Mouse (Mus musculus): ENCODE results near the gene Gm10570.
A peak's percentile ranks its signal among the peaks of the same experiment; 100 is the strongest.

The Gm10570 gene

DNA sequence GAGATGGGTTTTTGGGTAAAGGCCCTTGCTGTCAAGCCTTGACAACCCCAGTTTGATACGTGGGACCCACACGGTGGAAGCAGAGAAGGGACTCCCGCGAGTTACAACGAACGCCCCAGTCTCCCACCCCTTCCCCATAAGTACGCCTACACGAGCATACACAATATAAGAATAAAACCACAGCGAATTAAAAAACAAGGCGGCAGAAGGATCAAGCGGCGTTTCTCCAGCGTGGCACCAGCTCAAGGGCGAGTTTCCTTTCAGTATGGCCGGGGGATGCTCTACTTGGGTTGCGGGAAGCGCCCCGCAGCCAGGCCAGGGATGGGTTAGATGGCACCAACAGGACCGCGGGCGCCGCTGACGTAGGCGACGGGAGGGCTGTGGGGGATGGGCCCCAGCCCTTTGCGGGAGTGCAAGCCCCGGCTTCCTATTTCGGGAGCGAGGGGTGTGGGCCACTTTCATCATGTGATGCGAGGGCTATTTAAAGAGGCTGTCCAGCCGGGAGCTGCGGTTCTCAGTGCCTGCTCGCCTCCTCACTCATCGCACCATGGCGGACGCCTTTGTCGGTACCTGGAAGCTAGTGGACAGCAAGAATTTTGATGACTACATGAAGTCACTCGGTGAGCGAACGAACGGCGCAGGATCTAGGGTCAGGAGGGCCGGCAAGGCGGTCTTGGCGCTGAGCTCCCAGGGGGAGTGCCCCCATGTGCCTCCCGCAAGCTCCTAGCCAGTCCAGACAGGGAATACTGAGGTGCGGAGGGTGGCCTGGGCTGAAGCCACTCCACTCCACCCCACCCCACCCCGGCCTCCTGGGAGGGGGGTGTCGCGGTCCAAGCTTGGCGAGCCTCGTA lies at the start of gene Gm10570, which contains the start of gene Fabp3:
Gene Gm10570 (minus strand): TSS at position 444 of the 851 bp plus-strand sequence.
Gene Fabp3 (plus strand): TSS at position 365 of the 851 bp plus-strand sequence.
- DNase-seq (ENCODE audit: low read depth, low spot score), result no peak

DNA sequence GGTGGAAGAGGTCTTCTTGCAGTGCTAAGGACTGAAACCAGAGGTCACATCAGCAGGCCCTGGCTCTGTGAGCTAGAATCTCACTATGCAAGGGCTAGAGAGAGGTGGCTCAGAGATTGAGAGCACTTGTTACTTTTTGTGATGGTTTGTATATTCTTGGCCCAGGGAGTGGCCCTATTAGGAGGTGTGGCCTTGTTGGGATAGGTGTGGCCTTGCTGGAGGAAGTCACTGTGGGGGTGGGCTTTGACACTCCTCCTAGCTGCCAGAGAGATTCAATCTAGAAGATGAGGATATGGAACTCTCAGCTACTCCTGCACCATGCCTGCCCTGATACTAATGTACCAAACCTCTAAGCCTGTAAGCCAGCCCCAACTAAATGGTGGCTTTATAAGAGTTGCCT lies 49.5 kb upstream of the Gm10570 start:
- no peak for DNase-seq (ENCODE audit: low read depth, low spot score)

DNA sequence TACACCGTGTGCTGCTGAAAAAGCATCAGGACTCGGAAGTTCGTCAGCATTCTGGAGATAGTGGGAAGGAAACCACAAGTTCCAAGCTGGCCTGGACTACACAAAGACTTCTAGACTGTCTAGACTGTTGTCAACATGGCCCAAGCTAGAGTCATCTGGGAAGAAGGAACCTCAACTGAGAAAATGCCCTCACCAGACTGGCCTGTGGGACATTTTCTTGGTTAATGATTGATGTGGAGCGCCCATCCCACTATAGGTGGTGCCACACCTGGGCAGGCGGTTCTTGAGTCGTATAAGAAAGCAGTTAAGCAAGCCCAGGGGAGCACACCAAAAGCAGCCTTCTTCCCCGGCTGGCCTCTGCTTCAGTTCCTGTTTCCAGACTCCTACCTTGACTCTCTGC lies 44.1 kb upstream of the Gm10570 start:
- no peak for DNase-seq (ENCODE audit: low read depth, low spot score)

DNA sequence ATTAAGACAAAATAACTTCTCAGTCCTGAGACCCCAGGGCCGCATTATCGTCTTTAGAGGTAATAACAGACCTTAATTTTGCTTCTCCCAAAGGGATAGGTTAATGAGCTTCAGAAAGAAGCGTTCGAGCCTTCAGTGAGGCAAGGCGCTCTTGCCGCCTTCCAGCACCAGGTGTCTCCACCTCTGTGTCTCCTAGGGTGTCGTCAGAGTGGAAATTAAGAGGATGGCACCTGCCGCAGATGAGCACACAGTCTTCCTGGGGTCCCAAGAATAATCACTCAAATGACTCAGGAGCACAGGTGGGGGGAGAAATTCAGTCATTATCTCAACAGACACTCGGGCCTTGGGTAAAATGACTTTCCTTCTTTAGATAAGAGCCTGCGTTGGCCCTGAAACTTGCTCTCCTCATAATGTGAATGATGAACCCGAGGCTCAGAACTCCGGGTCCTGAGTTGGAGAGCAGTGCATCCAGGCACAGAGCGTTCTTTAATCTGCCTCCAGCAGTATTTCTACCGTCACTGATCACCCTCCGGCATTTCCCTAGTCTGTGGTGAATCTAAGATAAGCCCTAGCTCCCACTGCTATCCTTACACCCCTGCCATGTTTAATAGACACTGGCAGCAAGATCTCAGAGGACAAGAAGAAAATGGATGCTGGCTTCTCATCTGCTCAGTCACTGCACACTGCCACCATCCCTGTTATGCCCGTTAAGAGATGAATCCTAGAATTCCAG lies 42.4 kb upstream of the Gm10570 start:
- no peak for DNase-seq (ENCODE audit: low read depth, low spot score)

DNA sequence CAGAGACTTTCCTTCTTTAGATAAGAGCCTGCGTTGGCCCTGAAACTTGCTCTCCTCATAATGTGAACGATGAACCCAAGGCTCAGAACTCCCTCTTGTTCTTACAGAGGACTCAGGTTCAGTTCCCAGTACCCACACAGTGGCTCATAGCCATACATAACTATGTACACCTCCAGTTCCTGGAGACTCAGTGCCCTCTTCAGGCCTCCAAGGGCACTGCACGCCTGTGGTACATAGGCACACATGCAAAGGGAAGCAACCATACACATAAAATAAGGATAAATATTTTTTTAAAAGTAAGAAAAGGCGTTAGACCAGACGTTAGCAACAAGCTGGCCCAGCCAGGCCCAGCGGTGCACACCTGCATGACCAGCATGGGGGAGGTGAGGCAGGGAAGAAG lies 41.2 kb upstream of the Gm10570 start:
- DNase-seq (ENCODE audit: low read depth, low spot score), result no peak

DNA sequence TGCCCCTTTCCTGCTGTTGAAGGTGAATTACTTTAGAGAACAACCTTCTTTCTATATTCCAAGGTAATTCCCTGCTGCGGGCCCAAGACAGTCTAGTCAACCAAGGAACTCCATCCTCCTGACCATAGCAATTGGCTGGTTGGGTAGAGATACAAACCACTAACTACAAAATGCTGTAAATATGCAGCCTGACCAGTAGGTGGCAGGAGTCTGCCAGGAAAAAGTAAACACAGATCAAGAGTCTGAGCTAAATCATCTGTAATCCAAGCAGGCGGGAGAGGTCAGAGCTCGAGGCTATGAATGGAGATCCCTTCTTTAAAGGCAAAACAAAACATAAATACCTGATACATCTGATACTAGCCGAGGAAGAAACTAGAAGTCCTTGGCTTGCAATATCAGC lies 33.2 kb upstream of the Gm10570 start:
- DNase-seq (ENCODE audit: low read depth, low spot score), result no peak

DNA sequence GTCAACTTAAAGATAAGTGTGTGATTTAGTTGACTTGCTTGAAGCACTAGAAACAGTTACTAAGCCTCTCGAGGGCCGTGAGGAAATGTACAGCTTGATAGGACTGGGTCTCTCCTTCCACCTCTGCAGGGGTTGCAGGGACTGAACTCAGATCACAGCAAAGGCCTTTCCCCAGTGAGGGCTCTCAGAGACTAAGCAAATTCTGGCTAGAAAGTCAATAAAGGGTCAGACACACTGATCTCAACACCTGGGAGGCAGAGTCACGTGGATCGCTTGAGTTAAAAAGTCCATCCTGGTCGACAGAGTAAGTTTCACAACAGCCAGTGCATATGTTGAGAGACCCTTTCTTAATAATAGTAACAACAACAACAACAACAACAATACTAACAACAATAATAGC lies 27.4 kb upstream of the Gm10570 start:
- DNase-seq (ENCODE audit: low read depth, low spot score), result no peak

DNA sequence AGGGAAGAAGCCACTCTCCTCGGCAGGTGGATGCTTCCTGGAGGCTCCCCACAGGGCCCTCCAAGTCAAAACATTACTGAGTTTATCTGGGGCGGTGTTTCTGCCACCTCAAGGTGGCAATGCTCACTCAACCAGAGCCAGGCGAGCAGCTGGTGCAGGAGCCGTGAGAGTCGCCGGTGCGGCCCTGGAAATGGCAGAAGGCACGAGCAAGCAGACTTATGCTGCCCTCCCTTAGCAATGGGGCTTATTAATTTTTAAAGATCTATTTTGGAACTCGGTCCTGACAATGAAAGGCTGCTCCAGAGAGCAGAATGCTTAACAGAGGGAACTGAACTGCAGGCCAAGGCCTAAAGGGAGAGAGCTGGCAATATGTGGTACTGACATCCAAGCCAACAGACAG lies 18.9 kb upstream of the Gm10570 start:
- no peak for DNase-seq (ENCODE audit: low read depth, low spot score)

DNA sequence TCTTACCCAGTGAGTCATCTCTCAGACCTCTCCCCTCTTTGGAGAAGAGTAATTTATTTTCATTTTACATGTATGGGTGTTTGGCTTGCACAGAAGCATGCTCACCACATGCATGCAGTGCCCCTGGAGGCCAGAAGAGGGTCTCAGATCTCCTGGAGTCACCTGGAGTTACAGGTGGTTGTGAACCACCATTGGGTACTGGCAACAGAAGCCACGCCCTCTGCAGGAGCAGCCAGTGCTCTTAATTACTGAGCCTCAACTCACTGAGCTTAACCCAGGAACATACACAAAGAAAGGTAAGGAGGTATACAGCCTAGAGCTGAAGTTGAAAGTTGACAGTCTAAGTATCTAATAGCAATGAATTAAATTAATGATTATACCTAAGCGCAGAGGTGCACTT lies 17.0 kb upstream of the Gm10570 start:
- DNase-seq (ENCODE audit: low read depth, low spot score), result no peak

DNA sequence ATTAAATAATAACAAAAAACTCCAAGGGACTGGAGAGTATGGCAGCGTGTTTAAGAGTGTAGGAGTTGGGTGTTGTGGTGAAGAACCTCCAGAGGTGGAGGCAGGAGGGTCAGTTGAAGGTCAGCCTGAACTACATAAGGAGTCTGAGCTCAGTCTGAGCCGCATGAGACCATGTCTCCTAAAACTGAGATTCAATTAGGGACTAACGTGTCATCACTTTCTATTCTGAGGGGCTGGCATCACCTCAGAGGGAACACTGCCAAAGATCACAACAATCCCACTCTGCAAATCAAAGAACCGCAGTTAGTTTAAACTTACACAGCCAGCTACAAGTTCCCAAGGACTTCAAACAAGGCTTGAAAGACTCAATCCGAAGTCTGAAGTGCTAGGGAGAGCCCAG lies 15.1 kb upstream of the Gm10570 start:
- no peak for DNase-seq (ENCODE audit: low read depth, low spot score)

DNA sequence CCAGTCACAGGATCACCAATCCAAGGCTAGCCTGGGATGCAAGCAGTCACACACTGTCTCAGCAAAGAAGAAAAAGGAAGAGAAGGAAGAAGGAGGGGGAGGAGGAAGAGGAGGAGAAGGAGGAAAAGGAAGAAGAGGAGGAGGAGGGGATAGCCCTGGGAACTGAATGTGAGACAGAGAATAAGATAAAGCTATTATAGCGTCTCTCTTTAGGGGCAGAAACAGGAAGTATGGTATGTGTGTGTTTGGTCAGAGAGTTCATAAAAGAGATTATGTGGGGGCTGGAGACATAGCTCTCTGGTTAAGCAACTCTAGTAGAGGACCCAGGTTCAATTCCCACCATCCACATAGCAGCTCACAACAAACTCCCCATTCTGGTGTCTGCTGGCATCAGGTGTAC lies 14.7 kb upstream of the Gm10570 start:
- no peak for DNase-seq (ENCODE audit: low read depth, low spot score)

DNA sequence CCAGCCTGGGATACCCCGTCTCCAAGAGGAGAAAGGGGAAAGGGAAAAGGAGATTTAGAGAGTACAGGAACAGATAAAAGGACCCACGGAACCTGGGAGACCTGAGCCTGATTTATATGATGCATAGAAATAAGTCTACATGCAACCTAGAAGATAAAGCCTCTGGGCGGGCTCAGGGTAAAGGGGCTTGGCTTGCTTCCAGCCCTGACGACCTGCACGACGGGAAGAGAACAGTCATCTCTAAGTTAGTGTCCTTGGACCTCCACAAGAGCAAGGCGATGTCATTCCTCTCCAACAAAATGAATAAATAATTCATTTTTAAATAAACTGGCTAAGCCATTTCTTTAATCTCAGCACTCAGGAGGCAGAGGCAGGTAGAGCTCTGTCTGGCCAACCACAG lies 14.1 kb upstream of the Gm10570 start:
- no peak for DNase-seq (ENCODE audit: low read depth, low spot score)

DNA sequence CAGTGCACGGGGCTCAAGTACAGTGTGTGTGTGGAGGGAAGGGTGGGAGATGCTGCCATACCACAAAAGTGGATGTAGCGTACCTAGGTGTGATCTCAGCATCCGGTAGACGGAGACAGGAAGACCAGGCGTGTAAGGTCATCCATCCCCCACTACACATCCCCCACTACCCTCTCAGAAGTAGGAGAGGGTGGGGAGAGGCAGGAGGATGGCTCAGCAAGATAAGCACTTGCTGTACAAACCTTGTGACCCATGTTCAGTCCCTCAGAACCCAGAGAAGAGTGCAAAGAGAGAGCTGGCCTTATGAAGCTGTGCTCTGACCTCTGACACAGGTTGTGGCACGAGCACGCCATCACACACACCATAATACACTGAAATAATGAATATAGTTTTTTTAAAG lies 13.2 kb upstream of the Gm10570 start:
- DNase-seq (ENCODE audit: low read depth, low spot score), result no peak

DNA sequence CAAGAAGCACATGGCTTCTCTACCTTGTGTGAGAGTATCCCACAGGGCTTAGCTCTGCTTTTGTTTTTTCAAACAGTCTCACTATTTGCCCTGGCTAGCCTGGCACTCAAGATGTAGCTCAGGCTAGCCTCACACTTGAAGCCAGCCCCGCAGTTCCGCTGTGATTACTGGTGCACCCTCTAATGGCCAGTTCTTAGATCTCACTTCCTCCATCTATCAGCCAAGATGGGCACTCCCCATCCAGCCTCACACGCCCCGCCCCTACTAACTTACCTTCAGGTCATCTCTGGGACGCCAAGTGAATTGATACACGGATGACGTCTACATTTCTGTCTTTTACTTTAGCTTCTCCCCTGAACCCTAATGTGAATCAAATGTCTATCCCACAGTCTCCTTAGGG lies 11.1 kb upstream of the Gm10570 start:
- no peak for DNase-seq (ENCODE audit: low read depth, low spot score)

DNA sequence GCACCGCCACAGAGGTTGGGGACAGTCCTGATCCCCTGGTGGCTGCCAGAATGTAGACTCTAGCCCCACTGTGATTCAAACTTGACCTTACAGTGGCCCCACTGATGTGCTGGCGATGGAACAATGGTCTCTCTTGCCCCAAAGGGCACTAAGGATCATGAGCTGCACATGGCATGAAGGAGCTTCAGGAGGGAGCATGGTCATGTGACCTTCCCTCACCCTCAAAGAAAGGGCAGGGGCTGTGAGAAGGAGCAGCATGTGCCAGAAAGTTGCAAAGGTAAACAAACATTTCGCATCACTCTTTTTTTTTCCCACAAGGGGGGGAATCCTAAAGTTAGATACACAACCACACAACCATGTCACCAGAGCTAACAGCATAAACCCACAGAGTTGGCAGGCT lies 9.6 kb upstream of the Gm10570 start:
- DNase-seq (ENCODE audit: low read depth, low spot score), result no peak

DNA sequence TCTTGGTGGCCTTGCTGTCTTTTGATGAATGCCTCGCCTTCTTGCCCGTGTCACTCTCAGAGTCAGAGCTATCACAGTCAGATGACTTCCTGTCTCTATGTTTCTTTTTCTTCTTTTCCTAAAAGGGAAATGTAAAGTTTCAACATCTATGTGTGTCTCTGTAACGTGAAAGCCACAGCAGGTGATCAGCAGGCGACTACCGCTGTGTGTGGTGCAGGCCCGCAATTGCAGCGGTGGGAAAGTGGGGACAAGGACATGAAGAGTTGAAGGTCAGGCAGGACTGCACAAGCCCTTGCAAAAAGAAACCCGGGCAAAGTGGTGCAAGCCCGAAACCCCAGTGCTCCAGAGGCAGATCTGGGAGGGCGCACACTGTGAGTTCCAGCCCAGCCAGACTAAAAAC lies 8.2 kb upstream of the Gm10570 start:
- DNase-seq (ENCODE audit: low read depth, low spot score), result no peak

DNA sequence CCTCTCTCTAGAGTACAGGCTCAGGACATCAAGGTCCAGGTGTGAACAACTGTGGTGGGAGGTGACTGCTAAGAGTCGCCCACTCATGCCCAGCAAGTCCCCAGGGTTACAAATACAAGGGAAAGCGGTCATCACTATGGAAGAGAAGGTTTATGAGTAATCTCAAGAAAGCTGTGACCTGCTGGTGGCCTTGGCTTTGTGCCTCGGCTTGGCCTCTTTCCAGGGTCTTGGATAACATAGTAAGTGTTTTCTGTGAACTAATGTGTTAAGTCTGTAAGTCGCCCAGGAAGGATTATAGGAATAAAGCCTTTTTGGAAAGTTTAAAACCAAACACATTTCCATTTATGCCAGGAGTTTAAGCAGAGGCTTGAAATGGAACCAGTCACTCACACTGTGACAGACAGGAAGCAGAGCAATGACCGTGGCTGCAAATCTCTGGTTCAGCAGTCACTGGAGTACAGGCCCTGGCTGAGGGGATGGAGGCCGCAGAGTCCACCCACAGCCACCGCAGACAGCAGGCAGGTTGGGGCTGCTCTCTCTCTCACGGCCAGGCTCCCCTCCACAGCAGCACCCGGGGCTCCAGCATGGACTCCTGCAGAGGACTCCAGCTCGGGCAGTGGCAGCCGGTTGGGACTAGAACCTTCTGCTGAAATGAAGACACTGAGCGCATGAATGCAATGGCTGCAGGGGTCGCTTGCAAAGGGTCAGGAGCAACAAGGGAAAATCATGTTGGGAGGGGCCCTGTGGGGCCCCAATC lies 7.5 kb upstream of the Gm10570 start:
- no peak for DNase-seq (ENCODE audit: low read depth, low spot score)

DNA sequence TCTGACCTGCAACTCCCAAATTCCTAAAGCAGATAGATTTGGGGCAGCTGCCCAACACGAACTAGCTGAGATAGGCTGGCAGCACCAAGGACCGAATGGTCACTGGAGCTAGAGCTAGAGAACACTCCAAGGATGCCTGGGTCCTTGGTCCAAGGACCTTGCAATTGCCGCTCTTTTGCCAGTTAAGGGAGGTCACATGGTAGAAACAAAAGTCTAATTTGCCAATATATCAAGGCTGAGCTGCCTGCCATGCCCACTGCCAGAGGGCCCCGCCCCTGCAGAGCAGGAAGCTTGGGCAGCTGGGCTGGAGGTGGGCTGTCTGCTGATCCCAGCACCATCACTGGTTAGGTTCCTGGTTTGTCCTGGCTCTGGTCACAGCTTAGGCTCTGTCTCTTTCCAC lies 5.1 kb upstream of the Gm10570 start:
- DNase-seq (ENCODE audit: low read depth, low spot score), result no peak

DNA sequence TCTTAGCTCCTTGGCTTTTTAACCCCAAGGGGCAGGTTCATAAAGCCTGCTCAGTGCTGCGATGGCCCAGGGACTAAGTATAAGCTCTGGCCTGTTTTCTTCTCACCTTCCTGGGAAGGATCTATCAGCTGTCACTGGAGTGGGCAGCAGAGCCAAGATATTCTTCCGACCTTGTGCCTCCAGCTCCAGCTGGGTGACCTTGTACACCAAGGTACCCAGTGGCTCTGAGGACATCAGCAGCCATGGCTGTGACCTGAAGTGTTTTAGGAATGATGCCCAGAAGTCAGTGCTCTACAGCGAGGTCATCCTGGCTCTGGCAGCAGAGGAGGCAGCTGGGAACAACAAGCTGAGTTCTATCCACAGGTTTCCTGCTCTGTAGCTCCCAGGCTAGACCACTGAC lies 4.1 kb upstream of the Gm10570 start:
- DNase-seq (ENCODE audit: low read depth, low spot score), result no peak

DNA sequence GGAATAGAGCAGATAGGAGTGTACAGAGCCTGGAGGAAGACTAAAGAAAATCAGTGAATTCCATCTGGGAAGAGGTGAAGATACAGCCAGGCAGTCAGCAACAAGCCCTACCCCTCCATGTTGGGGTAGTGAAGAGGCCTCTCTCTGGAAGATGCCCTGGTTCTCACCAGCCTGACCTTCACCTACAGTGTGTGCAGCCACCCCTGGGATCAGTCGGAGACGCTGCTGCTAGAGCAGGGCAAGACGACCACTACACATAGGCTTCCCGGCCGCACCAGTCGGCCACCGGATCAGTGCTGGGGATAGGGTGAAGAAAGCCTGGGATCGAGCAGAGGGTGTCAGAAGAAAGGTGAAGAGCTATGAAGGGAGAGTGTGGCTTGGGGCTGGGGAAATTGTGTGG lies 780 bp upstream of the Gm10570 start:
- DNase-seq (ENCODE audit: low read depth, low spot score), result no peak

DNA sequence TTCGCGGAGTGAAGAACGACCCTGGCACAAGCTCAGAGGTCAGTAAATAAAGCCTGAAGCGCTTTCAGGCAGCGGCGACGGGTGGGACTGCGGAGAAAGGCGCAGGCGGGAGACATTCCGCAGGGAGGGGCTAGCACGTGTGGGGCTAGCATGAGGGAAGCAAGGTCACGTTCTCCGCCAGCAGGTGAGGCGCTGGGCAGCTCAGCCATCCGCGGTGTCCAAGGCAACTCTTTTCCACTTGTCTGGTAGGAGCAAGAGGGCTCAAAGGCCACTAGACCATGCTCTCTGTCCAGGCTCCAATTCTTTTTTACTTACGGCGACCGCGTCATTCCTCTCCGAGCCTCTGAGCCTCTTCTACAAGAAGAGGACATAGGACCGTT lies 633 bp downstream of the Gm10570 start:
- DNase-seq (ENCODE audit: low read depth, low spot score), result peak; percentile 67

Data from WW6 (cell line).